Mouse (Mus musculus) bone marrow, adult 2 months (tissue): Measurements from ENCODE around the gene Cd207.

ENCODE experiments used
- CTCF ChIP-seq: fragments of 200-500 bp; IDR thresholded peaks from 2 replicates; pipeline ENCODE4 v1.5.1; 2011; ENCODE audit warnings: low read length, control low read depth; ENCODE audit not compliant: control insufficient read depth, insufficient read depth
- POLR2A ChIP-seq: fragments of 200-500 bp; IDR thresholded peaks from 2 replicates; pipeline ENCODE4 v1.6.1; 2011; ENCODE audit warnings: low read depth, mild to moderate bottlenecking, control low read depth, low read length, borderline replicate concordance; ENCODE audit not compliant: control insufficient read depth

DNA sequence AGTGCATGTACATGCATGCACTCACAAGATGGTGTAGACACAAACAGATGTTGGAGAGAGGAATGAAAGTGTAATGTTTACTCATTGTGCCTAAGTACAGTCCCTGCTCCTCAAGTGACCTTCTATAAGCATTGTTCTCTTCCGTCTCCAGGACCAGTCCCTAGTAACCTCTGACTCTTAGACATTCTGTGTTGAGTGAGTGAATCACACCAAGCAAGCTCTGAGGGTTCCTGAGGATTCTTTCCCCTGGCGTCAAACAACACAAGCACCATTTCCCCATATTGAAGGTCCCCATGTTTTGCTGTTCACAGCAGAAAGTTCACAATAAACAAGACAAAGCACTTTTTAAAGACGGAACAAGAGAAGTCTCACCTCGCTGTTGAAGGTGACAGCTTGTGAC is 45.8 kb downstream of the Cd207 start:
- TF ChIP-seq CTCF = no peak
- TF ChIP-seq POLR2A = no peak
